Mouse (Mus musculus): ENCODE measurements around the gene Itih1. TPM values are rescaled to one million over a fixed set of nuclear protein-coding genes. Genes with fewer than 3 reads are reported as not detected.
A peak's percentile ranks its signal among the peaks of the same experiment; 100 is the strongest.

The Itih1 gene
- polyA plus RNA-seq, 1 experiment from 2014 or later, result not detected

DNA sequence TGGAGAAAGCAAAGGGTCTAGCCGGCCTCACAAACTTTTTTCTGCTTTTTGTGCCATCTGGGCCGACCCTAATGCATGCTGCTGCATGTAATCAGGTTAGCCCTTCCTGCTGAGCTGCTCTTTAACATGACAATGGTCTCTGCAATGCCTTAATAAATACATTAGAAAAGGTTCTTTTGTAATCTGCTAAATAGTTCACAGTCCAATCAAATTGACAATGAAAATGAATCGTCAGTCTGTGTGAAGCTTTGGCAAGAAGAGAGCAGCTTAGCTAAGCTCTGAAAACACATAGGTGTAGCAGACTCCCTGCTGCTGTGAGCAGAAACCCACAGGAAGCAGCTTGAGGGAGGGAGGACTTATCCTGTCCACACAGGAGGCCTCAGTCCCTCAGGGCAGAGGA, 43.1 kb downstream of the Itih1 start:
- H3K27me3 ChIP-seq (replicated peaks; ENCODE audit: control insufficient read depth, insufficient read depth, low read length), result no peaks in the 10 kb centered on the region
- H3K4me2 ChIP-seq (replicated peaks; ENCODE audit: low read depth), result no peak overlapping the region
- H3K27ac ChIP-seq (ENCODE audit: low read depth, low read length), result no peak overlapping the region
- H3K4me1 ChIP-seq (replicated peaks; ENCODE audit: control insufficient read depth, insufficient read depth, low read length), result no peaks in the 10 kb centered on the region
- ATAC-seq, result no peak
- H3K9ac ChIP-seq (ENCODE audit: low read depth, low read length), result no peak overlapping the region
- no peaks in the 10 kb centered on the region for H3K36me3 ChIP-seq (ENCODE audit: control insufficient read depth, insufficient read depth)
- no peak for TF ChIP-seq CTCF (IDR thresholded peaks at IDR 0.05; ENCODE audit: low read depth)
- no peaks in the 10 kb centered on the region for H3K9me3 ChIP-seq (ENCODE audit: control insufficient read depth)
- no peak overlapping the region for H3K4me3 ChIP-seq (ENCODE audit: low read depth, low read length)
- 59% methylated on average over 3 of the region's 3 CpGs for whole genome bisulfite sequencing

DNA sequence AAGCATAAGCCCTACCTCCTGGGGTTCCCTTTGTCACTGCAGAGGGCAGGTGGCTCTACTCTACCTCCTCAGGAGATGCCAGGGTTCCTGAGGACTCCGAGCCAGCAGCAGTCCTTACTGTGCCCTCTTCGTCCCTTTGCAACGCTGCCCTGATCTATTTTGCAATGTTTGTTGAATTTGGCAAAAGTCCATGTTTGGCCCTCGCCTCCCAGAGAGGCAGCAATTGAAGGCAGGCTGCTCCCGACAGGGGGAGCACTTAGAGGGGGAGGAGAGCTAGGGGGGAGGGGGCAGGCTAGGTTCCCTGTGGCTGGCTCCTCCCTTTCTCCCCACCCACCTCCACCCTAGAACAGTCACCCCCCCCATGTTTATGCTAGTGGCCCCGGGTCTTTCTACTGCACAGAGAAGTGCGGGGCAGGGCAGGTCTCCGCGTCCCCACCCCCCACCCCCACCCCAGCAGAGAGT, 54.8 kb downstream of the Itih1 start:
- Histone ChIP-seq H3K9ac (ENCODE audit: low read depth, low read length) (no peak overlapping the region), H3K9me3 (ENCODE audit: control insufficient read depth) (no peaks in the 10 kb centered on the region), H3K36me3 (ENCODE audit: control insufficient read depth, insufficient read depth) (no peaks in the 10 kb centered on the region), H3K4me3 (ENCODE audit: low read depth, low read length) (no peak overlapping the region), H3K27me3 (replicated peaks; ENCODE audit: control insufficient read depth, insufficient read depth, low read length) (no peaks in the 10 kb centered on the region), H3K4me2 (replicated peaks; ENCODE audit: low read depth) (peak overlapping the region; percentile 38; the same call in 1 of the 2 replicates), H3K4me1 (replicated peaks; ENCODE audit: control insufficient read depth, insufficient read depth, low read length) (peaks cover 6% of the 10 kb centered on the region; the same call in 1 of the 2 replicates), H3K27ac (ENCODE audit: low read depth, low read length) (no peak overlapping the region)
- ATAC-seq, result 0 out of 2 replicates have a peak, but pooled peaks have one; percentile 41
- WGBS, result under 1% methylated on average over 9 of the region's 9 CpGs
- TF ChIP-seq CTCF (IDR thresholded peaks at IDR 0.05; ENCODE audit: low read depth), result peak; percentile 67

DNA sequence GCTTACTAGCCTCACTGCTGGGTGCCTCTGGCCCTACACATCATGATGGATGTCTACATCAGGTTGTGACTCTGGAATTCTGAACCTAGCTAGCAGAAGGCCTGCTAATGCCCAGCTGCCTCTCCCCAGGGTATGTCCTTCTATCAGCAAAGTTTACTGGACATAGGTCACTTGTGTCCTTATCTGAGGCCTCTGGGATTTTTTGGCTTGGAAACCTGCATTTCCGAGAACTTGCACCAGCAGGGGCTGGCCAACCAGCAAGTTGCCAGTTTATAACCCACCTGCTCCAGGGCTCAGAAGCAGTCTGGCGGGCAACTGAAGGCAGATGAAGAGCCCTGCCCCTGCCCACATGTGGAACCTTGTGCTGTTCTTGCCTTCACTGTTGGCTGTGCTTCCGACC, 56.9 kb downstream of the Itih1 start, which contains the start of gene Itih4:
Gene Itih4, plus strand, starts transcription at position 273 of the 400 bp plus-strand sequence.
- no peak for ATAC-seq
- H3K4me1 ChIP-seq (replicated peaks; ENCODE audit: control insufficient read depth, insufficient read depth, low read length), result peaks cover 6% of the 10 kb centered on the region; the same call in 1 of the 2 replicates
- no peaks in the 10 kb centered on the region for H3K27me3 ChIP-seq (replicated peaks; ENCODE audit: control insufficient read depth, insufficient read depth, low read length)
- H3K36me3 ChIP-seq (ENCODE audit: control insufficient read depth, insufficient read depth), result no peaks in the 10 kb centered on the region
- H3K27ac ChIP-seq (ENCODE audit: low read depth, low read length), result no peak within 1 kb of the TSS
- WGBS, result 71% methylated on average over 3 of the region's 3 CpGs
- no peak within 1 kb of the TSS for H3K9ac ChIP-seq (ENCODE audit: low read depth, low read length)
- no peaks in the 10 kb centered on the region for H3K9me3 ChIP-seq (ENCODE audit: control insufficient read depth)
- H3K4me3 ChIP-seq (ENCODE audit: low read depth, low read length), result no peak within 1 kb of the TSS
- no peak for TF ChIP-seq CTCF (IDR thresholded peaks at IDR 0.05; ENCODE audit: low read depth)
- no peak within 1 kb of the TSS for H3K4me2 ChIP-seq (replicated peaks; ENCODE audit: low read depth)

DNA sequence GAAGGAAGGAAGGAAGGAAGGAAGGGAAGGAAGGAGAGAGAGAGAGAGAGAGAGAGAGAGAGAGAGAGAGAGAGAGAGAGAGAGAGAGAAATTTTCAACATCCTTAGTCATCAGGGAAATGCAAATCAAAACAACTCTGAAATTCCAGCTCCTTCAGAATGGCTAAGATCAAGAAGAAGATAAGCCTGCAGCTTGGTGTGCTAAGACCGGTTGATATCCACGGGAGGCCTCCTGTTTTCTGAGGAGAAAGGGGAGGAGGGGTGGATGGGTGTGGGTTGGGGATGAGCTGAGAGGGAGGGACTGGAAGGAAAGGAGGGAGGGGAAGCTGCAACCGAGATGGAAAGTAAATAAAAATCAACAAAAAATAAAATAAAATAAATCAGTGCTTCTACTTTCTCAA, 57.8 kb downstream of the Itih1 start:
- H3K9me3 ChIP-seq (ENCODE audit: control insufficient read depth), result no peaks in the 10 kb centered on the region
- no peak overlapping the region for H3K9ac ChIP-seq (ENCODE audit: low read depth, low read length)
- no peak overlapping the region for H3K4me3 ChIP-seq (ENCODE audit: low read depth, low read length)
- no peak overlapping the region for H3K27ac ChIP-seq (ENCODE audit: low read depth, low read length)
- H3K36me3 ChIP-seq (ENCODE audit: control insufficient read depth, insufficient read depth), result no peaks in the 10 kb centered on the region
- H3K4me2 ChIP-seq (replicated peaks; ENCODE audit: low read depth), result no peak overlapping the region
- H3K27me3 ChIP-seq (replicated peaks; ENCODE audit: control insufficient read depth, insufficient read depth, low read length), result no peaks in the 10 kb centered on the region
- 6% methylated on average over 3 of the region's 3 CpGs for WGBS
- no peak for ATAC-seq
- H3K4me1 ChIP-seq (replicated peaks; ENCODE audit: control insufficient read depth, insufficient read depth, low read length), result peaks cover 6% of the 10 kb centered on the region; the same call in 1 of the 2 replicates
- TF ChIP-seq CTCF (IDR thresholded peaks at IDR 0.05; ENCODE audit: low read depth), result no peak

DNA sequence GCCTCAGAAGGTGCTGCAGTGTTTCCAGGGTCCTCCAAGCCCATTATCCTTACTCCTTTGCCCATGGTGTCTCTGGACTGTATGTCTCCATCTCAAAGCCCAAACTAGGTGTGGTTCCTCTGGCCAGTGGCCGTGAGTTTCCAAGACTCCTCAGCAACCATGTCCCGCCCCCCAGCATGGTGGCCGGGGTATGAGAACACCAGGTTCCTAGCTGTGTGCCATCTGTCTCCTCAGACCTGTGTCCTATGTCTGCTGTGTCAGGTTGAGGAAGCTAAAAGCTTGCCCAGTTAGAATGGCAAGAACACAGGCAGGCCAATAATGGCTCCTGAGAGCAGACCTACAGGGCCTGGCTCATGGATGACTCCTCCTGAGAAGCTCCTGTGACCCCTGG, 61.4 kb downstream of the Itih1 start:
- Histone ChIP-seq H3K9me3 (ENCODE audit: control insufficient read depth) (no peaks in the 10 kb centered on the region), H3K27ac (ENCODE audit: low read depth, low read length) (no peak overlapping the region), H3K9ac (ENCODE audit: low read depth, low read length) (no peak overlapping the region), H3K4me3 (ENCODE audit: low read depth, low read length) (no peak overlapping the region), H3K36me3 (ENCODE audit: control insufficient read depth, insufficient read depth) (no peaks in the 10 kb centered on the region), H3K4me2 (replicated peaks; ENCODE audit: low read depth) (no peak overlapping the region), H3K27me3 (replicated peaks; ENCODE audit: control insufficient read depth, insufficient read depth, low read length) (no peaks in the 10 kb centered on the region), H3K4me1 (replicated peaks; ENCODE audit: control insufficient read depth, insufficient read depth, low read length) (0 out of 2 replicates have a peak, but pooled peaks cover 3% of the 10 kb centered on the region)
- no peak for TF ChIP-seq CTCF (IDR thresholded peaks at IDR 0.05; ENCODE audit: low read depth)
- no peak for ATAC-seq
- WGBS, result 96% methylated on average over 3 of the region's 3 CpGs

DNA sequence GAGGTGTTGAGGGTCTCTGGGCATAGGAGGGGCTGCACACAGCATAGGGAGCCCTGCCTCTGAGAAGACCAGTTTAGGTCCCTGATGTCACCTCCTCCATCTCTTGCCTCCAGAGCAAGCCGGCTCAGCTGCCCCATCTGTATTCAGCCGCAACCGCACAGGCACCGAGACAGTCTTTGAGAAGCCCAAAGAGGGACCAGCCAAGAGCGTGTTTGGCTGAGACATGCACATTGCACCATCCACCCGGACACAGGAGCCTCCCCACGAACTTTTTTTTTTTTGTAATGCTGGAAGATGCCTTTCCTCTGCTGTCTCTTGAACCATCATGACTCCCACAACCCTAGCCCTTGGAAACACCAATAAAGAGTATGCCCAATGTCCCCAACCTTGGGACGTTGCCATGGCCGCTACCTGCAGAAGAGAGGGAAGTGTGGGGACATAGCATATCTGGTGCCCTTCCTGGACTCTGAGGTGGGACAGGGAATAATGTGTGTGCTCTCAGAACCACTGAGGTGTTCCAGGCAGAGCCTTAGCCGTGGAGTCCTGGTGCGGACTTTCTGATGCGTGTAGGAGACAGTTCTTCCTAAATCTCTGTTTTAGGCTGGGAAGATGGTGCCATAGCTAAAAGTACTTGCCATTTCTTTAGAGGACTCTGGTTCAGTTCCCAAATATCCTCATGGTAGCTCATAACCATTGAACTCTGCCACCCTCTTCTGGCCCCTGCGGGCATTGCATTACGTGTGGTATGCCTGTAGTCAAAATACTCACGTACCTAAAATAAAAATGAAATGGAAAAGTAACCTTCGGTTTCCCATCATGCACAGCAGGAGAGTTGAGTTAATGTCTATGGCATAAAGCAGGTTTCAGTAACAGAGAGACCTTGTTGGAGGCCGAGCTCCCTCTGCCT, 62.0 kb downstream of the Itih1 start:
- H3K27me3 ChIP-seq (replicated peaks; ENCODE audit: control insufficient read depth, insufficient read depth, low read length), result no peaks in the 10 kb centered on the region
- no peaks in the 10 kb centered on the region for H3K9me3 ChIP-seq (ENCODE audit: control insufficient read depth)
- no peak overlapping the region for H3K9ac ChIP-seq (ENCODE audit: low read depth, low read length)
- no peak overlapping the region for H3K4me3 ChIP-seq (ENCODE audit: low read depth, low read length)
- H3K4me2 ChIP-seq (replicated peaks; ENCODE audit: low read depth), result no peak overlapping the region
- WGBS, result 83% methylated on average over 17 of the region's 17 CpGs
- ATAC-seq, result no peak
- no peak overlapping the region for H3K27ac ChIP-seq (ENCODE audit: low read depth, low read length)
- H3K4me1 ChIP-seq (replicated peaks; ENCODE audit: control insufficient read depth, insufficient read depth, low read length), result 0 out of 2 replicates have a peak, but pooled peaks cover 2% of the 10 kb centered on the region
- H3K36me3 ChIP-seq (ENCODE audit: control insufficient read depth, insufficient read depth), result no peaks in the 10 kb centered on the region
- peak; percentile 79 for TF ChIP-seq CTCF (IDR thresholded peaks at IDR 0.05; ENCODE audit: low read depth)
